Mouse (Mus musculus) urinary bladder, postnatal 36 days (tissue): Measurements from ENCODE around the gene Tnik.

Experiments
- DNase-seq, 2 experiments: peaks; one replicate each; pipeline ENCODE4 v3.0.0; 2022; ENCODE audit warnings: low spot score in 2 of 2, mixed read lengths in 1 of 2

The Tnik gene

DNA sequence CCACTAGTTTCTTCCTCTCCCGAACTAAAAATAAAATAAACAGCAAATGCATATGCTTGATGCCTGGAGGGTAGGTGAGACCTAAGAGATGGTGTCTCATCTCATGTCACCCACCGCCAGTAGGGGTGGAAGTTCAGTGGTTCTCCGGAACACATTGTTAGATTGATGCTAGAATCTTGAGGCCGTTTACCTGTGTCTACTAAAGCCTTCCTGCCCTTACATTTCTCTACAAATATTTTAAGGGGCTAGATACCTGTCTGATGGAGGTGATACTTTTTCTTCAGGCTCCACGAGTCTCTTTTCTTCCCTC, 1.8 kb downstream of the Tnik start:
- no peak for DNase-seq

- no peak for DNase-seq
These were observed 2.2 kb downstream of the Tnik start for GRCm38 (mm10) chr3:28265183-28265582.

DNA sequence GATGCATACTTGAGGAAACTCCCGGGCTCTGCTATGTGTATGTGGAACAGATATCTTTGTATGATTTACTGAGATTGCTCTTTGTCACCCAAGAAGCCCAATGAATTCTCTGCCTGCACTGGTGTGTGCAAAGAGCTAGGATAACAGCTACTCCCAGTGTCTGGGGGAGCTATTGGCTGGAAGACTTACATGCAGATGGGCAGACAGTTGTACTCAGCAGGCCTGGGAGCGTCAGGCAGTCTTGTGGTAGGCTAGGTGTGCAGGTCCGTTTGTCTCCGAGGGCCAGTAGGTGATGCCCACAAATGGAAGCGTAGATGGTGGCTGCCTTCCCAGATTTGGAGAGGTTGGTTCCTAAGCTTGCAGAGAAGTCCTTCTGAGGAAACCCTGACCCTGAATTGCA, 2.6 kb downstream of the Tnik start:
- DNase-seq = no peak

GRCm38 (mm10) chr3:28267211-28267610, 4.2 kb downstream of the Tnik start:
- no peak for DNase-seq

DNA sequence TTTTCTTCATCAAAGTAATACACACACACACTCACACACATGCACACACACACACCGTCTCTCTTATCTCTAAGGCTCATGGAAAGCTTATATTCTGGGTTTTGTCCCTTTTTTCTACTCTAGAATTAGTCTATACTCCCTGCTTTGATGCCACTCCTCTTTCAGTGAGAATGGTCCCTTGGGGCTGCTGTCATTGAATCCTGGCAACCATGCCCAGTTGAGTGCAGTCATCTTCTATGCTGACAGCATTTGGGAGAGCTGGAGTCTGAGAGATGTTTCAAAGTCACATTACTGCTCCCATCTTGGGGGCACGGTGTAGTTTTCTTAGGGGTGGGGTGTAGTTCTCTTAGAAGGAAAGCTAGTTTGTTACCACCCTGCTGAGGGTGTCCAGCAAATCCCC, 6.7 kb downstream of the Tnik start:
- no peak for DNase-seq

DNA sequence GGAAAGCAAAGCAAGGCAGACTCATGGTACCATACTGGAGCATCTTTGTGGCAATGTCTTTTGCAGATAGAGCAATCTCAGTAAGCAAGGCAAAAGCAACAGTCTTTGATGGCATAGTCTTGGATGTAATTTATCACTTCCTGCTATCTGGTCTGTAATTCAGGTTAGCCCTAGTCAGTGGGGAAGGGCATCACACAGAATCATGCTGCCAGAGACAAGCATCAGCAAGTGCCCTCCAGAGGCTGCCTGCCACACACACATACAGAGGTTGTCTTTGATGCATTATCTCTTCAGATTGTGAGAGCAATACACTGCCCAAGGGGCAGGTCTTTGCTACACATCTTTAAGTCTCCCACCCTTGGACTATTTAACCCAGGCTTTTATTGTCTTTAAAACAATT, 8.9 kb downstream of the Tnik start:
- DNase-seq = no peak

DNA sequence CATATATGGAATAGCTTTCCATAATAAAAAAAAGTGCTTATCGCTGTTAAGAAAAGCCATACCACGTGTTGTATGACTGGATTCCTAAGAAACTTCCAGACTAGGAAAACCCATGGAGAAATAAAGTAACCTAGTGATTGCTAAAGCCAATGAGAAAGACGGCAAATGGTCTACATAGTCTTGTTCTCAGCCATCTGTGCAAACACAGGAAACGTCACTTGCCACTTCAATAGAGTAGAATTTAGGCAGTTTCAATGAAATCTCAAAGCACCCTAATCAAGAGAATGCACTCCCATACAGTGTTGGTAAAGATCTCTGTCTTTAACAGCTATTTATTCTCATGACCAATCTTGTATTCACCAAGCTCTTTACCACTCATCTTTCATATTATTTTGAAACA, 11.7 kb downstream of the Tnik start:
- no peak for DNase-seq

GRCm38 (mm10) chr3:28289693-28290092, 26.7 kb downstream of the Tnik start:
- DNase-seq = no peak

- no peak for DNase-seq
These were observed 38.4 kb downstream of the Tnik start for GRCm38 (mm10) chr3:28301378-28301777.

- DNase-seq = no peak
These were observed 40.9 kb downstream of the Tnik start for GRCm38 (mm10) chr3:28303915-28304314.

GRCm38 (mm10) chr3:28306852-28307251, 43.8 kb downstream of the Tnik start:
- no peak for DNase-seq

DNA sequence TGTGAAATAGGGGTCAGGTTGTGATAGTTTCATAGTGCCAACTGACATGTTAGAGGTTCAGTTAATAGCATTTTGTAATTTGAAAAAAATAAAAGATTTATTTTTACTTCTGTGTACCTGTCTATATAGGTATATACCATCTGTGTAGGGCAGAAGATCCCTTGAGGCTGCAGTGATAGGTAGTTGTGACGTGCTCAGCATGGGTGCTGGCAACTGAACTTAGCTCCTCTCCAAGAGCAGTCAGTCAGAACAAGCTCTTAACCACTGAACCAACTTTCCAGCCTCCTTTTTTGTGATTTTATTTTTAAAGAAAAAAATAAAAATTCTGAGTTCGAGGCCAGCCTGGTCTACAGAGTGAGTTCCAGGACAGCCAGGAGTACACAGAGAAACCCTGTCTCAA, 51.4 kb downstream of the Tnik start:
- DNase-seq = no peak

DNA sequence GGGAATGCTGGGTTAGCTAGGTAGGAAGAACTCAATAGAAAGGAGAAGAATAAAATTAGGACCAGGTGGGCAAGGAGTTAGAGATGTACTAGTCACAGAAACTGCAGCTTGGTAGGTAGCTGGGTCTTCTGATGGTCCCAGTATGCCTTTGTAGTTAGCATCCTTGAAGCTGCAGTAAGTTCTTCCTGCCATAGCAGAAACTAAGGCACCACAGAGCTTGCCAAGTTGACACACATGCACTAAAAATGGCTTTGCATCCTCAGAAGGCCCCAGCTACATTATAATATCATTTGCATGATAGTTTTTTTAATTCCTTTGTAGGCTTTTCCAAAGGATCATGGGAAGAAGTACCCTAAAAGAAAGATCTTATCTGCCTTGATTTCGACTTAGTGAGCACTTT, 54.3 kb downstream of the Tnik start:
- DNase-seq = no peak

DNA sequence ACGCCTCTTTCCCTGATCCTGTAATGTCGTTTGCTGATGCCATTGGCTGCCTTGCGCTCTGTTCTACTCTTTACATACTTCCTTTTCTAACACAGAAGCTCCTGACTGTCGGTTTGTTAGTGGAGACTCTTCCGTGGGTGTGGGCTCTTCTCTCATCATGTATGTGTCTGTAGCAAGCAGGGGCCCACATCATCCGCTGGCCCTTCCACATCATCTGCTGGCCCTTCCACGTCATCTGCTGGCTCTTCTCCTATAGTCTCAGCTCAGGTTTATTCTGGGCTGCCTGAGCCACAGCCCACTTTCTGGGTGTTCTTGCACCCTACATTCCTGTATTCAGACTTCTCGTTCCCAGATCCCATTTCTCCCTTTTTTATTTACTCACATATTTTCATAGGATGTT, 58.6 kb downstream of the Tnik start:
- DNase-seq = no peak

DNA sequence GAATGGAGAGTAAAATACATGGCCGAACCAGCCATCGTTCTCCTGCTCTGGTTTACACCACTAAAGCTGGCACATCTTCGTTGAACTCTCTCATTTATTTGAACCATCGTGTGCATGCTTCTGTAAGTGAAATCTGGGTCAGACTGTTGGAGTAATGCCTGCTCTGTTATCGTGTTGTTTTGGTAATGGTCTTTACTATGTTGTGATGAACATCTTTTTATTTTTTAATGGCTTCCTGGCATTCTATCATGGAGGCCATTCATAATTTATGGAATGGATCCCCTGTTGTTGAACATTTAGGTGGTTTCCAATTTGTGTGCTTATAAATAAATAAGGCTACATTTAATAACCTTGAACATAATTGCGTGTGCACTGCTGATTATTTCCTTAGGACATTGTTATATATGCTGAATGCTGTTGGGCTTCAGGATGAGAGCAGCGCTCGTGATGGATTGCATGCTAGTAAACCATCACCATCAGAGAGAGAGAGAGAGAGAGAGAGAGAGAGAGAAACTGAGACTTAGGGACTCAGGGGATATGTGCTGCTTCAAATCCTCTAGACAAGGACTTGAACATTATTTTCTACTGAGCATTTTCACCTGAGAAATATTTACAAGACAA, 62.7 kb downstream of the Tnik start:
- DNase-seq = no peak

GRCm38 (mm10) chr3:28332316-28332715, 69.3 kb downstream of the Tnik start:
- no peak for DNase-seq

- DNase-seq = no peak
These were observed 70.9 kb downstream of the Tnik start for GRCm38 (mm10) chr3:28333869-28334268.

DNA sequence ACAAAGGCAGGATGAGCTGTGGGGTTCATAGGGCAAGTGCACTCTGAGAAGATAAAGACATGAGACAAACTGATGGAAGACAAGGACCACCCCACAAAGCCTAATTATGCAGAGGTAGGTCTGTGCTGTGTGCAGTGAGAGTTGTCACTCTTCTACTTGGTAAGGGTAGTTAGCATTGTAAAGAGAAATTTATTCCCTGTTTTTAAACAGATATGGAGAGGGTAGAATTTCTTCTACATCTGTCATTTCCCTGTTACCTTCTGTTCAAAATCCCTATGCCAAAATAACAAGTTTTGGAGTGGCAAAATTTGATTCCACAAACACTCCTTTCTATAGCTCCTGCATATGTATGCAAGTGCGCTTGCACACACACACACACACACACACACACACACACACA, 71.5 kb downstream of the Tnik start:
- DNase-seq = no peak

GRCm38 (mm10) chr3:28340071-28340470, 77.1 kb downstream of the Tnik start:
- DNase-seq = no peak

DNA sequence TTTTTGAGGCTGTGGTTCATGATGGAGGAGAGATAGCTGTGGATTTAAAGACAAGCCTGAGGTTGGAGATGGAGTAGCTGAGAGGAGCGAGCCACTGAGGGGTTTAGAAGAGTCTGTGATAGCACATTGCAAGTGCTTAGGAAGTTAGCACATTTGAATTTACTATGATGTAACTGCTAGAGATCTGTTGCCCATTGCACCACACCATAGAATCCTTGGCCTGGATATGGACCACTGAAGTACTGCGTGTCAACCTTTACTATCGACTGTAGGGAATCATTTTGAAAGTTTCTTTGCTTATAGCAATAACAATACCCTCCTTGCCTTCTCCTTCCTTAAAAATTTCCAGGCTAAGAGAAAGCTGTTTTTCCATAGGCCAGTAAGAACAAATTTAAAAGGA, 80.2 kb downstream of the Tnik start:
- no peak for DNase-seq

GRCm38 (mm10) chr3:28343661-28344060, 80.6 kb downstream of the Tnik start:
- no peak for DNase-seq

GRCm38 (mm10) chr3:28345446-28345845, 82.4 kb downstream of the Tnik start:
- DNase-seq = no peak

DNA sequence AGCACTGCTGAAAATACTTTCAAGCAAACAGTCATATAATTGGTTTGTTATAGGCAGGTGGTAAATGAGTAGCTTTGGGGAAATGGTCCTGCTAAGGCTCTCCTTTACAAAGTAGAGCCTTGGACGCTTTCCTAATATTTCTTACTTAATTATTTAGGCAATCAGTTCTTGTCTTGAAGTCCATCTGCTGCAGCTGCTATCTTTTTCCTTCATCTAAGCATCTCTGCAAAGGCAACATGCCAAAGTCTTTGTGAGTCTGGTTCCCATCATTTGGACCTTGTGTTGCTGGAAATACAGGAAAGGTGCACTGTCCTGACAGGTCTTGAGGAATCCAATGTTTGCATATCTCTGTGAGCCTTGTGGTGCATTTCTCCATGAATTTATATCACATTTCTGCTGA, 82.9 kb downstream of the Tnik start:
- DNase-seq = no peak

GRCm38 (mm10) chr3:28346476-28346875, 83.5 kb downstream of the Tnik start:
- DNase-seq = no peak

- no peak for DNase-seq
These were observed 85.7 kb downstream of the Tnik start for GRCm38 (mm10) chr3:28348746-28349145.
